Mouse (Mus musculus): ENCODE data around the gene Rnf208.

Rnf208 gene

DNA sequence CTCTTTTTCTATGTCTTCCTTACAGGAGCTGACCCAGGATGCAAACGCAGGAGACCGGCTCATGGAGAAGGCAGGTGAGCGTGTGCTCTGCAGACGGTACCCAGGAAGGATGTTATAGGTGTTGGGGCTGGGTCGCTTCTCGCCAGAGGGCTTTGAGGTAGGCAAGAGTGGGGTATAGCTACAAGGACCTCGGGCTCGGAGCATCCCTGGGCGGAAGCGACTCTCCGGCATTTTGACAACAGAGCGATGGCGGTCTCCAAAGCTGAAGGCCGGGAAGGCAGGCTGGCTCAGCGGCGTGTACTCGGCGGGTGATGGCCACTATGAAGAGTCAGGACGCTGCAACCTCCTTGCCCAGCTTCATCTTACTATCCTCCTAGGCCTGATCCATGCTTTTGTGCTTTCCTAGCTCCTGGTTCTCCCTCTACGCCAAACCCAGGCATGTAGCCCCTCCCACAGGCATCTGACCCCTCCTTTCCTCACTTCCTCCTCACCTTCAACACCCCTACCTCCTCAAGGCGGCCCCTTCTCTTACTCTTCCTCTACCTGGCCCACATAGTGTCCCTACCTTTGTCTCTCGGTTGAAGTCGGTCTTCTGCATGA lies 28.7 kb upstream of the Rnf208 start:
- H3K27me3 ChIP-seq (ENCODE audit: control insufficient read depth, insufficient read depth, low read length, poor library complexity, severe bottlenecking): no peaks in the 10 kb centered on the region
- no peak for DNase-seq (ENCODE audit: low read depth, low spot score)
- H3K36me3 ChIP-seq (ENCODE audit: control insufficient read depth, insufficient read depth, low read length, poor library complexity, severe bottlenecking): peaks cover 2% of the 10 kb centered on the region; the same call in 1 of the 2 replicates

DNA sequence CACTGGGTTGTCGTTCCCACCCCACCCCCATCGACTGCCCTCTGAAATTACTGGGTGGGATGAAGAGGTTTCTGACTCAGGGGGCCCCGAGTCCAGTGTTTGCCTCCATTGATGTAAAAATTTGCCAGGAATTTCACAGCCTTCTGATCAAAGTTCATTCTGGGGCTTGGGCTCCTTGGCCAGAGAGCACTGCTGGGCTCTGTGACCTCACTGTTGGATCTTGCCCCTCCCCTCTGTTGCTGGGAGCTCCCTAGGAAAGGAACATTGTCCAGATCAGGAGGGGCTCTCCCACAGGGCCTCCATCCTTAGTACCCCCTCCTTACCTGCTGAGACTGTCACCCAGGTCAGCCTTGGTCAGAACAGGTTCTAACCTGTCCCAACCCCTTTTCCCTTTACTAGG lies 27.6 kb upstream of the Rnf208 start, which contains the start of gene Stpg3:
Stpg3 (minus strand) TSS at position 194 of the 400 bp plus-strand sequence.
- no peaks in the 10 kb centered on the region for H3K27me3 ChIP-seq (ENCODE audit: control insufficient read depth, insufficient read depth, low read length, poor library complexity, severe bottlenecking)
- H3K36me3 ChIP-seq (ENCODE audit: control insufficient read depth, insufficient read depth, low read length, poor library complexity, severe bottlenecking): no peaks in the 10 kb centered on the region
- no peak for DNase-seq (ENCODE audit: low read depth, low spot score)

DNA sequence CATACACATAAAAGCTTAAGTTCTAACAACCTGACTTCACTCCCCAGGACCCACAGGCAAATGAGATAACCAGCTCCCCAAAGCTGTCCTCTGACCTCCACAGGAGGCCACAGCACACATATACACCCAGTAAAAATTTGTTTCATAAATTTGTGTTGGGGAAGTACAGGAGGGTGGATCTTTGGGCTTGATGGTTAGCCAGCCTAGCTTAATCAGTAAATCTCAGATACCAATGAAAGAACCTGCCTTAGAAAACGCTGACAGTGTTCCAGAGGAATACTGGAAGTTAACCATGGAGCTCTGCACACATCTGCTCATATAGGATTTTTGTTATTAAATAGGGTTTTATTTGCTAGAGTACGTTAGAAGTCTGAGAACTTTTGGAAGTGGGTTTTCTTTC lies 24.4 kb upstream of the Rnf208 start:
- Histone ChIP-seq H3K27me3 (ENCODE audit: control insufficient read depth, insufficient read depth, low read length, poor library complexity, severe bottlenecking) (no peaks in the 10 kb centered on the region), H3K36me3 (ENCODE audit: control insufficient read depth, insufficient read depth, low read length, poor library complexity, severe bottlenecking) (no peaks in the 10 kb centered on the region; the same call in 1 of the 2 replicates)

DNA sequence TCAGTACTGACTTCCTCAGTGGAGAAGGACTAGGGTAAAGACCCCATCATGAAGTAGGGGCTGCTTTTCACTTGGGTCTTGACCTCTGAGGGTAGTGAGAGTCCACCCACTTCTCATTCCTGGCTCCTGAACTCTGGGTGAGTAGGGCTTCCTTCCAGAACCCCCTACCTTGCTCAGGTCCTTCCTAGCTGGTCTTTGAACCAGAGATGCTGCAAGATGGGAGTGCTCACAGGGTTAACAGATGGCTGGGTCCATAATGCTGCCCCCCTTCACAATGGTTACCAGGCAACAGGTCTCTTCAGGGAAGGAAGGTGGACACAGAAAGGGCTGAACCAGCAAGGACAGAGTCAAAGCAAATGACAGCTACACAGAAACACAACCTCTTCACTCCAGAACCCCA lies 23.6 kb upstream of the Rnf208 start, which contains the start of gene Fam166a:
Fam166a (plus strand) TSS at position 301 of the 400 bp plus-strand sequence.
- DNase-seq (ENCODE audit: low read depth, low spot score): no peak

More for the DNA sequence above, 24.4 kb upstream of the Rnf208 start:
- no peak for DNase-seq (ENCODE audit: low read depth, low spot score)

DNA sequence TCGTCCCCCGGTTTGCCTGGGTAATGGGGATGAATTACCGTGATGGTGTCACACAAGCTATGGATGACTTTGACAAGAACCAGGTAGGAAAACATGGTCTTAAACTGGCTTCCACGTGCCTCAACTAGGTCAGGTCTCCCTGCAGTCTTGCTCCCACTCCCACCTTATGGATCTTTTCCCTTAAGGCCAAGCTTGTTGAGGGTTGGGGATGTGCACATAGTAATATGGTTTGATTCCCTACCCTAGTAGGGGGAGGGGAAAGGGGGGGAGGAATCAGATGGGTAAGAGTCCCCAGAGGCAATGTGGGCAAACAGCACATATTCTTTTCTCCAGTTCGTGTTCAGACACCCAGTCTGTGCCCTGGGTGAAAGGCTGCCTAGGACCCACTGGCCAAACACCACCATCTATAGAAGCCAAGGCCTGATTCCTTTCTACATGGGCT lies 20.7 kb upstream of the Rnf208 start:
- H3K36me3 ChIP-seq (ENCODE audit: control insufficient read depth, insufficient read depth, low read length, poor library complexity, severe bottlenecking): no peaks in the 10 kb centered on the region; the same call in 1 of the 2 replicates
- DNase-seq (ENCODE audit: low read depth, low spot score): no peak
- no peaks in the 10 kb centered on the region for H3K27me3 ChIP-seq (ENCODE audit: control insufficient read depth, insufficient read depth, low read length, poor library complexity, severe bottlenecking)

More for the DNA sequence above, 23.6 kb upstream of the Rnf208 start, which contains the start of gene Fam166a:
- Histone ChIP-seq H3K27me3 (ENCODE audit: control insufficient read depth, insufficient read depth, low read length, poor library complexity, severe bottlenecking) (no peaks in the 10 kb centered on the region), H3K36me3 (ENCODE audit: control insufficient read depth, insufficient read depth, low read length, poor library complexity, severe bottlenecking) (no peaks in the 10 kb centered on the region; the same call in 1 of the 2 replicates)

DNA sequence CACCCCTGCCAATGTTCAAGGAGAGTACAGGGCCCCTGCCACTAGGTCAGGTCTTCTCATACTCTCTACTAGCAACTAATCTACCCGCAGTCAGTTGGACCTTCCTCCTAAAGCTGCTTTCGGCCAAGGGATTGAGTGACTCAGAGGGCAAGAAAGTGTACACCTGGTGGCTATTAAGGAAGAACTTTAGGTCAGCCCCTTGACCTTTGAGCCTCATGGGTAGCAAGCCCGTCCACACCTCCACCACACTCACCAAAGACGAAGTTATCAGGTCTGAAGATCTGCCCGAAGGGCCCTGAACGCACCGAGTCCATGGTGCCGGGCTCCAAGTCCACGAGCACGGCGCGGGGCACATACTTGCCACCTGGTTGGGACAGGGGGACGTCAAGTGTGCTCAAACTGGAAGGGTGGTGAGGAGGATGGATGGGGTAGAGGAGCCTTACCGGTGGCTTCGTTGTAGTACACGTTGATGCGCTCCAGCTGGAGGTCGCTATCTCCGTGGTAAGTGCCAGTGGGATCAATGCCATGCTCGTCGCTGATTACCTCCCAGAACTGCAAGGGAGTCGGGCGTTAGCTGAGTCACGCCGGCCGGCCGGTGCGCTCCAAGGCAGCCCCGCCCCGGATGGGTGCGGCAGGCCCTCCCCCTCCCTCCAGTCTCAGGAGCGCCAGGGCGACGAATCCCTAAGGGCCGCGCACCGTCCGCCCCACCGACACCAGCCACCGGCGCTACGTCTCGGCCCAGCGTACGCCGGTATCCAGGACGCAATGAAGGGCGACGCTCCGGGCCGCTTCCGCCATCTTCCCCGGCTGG lies 18.2 kb upstream of the Rnf208 start:
- no peak for DNase-seq (ENCODE audit: low read depth, low spot score)
- no peaks in the 10 kb centered on the region; the same call in 1 of the 2 replicates for H3K36me3 ChIP-seq (ENCODE audit: control insufficient read depth, insufficient read depth, low read length, poor library complexity, severe bottlenecking)
- no peaks in the 10 kb centered on the region for H3K27me3 ChIP-seq (ENCODE audit: control insufficient read depth, insufficient read depth, low read length, poor library complexity, severe bottlenecking)

DNA sequence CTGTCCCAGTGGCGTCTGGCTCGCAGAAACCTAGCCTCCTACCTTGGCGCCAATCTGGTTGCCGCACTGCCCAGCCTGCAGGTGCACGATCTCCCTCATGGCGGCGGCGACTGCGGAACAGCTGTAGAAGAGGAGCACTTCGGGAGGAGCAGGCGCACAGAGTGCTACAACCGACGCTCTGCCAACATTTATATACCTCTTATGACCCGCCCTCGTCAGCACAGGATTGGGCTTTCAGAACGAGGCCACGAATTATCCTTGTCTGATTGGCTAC lies 17.6 kb upstream of the Rnf208 start, which contains the start of gene Tubb4b:
Tubb4b (minus strand) TSS at position 211 of the 274 bp plus-strand sequence.
- no peak for DNase-seq (ENCODE audit: low read depth, low spot score)
- Histone ChIP-seq H3K36me3 (ENCODE audit: control insufficient read depth, insufficient read depth, low read length, poor library complexity, severe bottlenecking) (no peaks in the 10 kb centered on the region; the same call in 1 of the 2 replicates), H3K27me3 (ENCODE audit: control insufficient read depth, insufficient read depth, low read length, poor library complexity, severe bottlenecking) (no peaks in the 10 kb centered on the region)

DNA sequence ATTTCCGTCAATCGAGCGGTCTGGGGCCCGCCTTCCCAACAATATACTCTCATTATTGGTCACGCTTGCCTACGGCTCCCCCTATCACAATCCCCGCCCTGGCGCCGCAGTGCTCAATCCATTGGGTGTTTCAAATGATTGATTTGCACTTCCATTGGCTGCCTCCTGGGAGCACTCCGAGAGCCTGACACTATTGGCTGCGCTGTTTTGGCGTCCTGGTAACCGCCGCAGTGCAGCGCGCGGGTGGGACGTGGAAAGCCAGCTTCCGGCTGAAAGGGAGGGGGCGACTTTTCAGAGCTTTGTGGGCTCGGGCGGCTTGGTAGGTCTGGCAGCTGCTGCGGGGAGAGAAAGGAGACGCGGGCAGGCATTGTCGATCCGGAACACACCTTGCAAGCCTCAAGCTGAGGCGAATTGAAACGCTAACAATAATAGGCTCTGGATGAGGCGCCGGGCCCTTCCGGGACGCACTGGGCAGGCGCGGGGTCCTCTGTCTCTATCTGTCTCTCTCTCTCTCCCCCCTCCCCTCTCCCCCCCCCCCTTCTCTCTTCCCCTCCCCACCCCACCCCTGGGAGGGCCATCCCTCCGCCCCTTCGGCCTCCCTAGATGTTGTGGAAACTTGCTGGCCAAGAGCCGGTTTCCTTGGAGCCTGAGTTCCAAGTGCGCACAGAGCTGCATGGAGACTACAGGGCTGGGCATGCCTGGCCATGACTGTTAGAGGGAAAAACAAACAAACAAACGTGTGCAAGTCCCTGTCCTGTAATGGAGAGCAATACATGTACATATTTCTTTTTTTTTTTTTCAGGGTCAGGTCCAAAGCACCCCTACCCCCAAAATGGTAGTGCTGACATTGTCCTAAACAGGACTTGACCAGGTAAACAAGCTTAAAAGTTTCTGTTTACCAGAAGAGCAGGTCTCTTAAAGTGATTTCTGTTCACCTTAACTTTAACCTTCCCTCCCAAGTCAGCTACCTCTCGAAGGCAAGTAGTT lies 17.0 kb upstream of the Rnf208 start:
- Histone ChIP-seq H3K36me3 (ENCODE audit: control insufficient read depth, insufficient read depth, low read length, poor library complexity, severe bottlenecking) (no peaks in the 10 kb centered on the region; the same call in 1 of the 2 replicates), H3K27me3 (ENCODE audit: control insufficient read depth, insufficient read depth, low read length, poor library complexity, severe bottlenecking) (no peaks in the 10 kb centered on the region)
- DNase-seq (ENCODE audit: low read depth, low spot score): peak; percentile 99

DNA sequence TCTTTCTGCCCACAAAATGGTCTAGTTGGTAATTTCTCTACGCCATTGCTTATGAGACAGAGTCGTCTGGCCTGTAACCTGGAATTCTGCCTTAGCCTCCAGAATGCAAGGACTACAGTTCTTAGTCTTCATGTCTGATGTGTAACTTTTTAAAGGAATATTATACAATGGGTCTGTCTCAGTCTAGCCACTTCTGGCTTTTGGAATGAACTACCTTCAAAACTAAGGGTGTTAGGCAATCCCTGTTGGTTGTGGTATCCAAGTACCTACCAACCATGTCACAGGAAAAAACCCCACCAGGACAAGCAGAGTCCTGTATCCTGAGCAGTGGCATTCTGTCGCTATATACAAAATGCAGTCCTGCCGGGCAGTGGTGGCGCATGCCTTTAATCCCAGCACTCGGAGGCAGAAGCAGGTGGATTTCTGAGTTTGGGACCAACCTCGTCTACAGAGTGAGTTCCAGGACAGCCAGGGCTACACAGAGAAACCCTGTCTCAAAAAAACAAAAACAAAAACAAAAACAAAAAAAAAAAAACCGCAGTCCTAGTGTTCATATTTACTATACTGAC lies 16.2 kb upstream of the Rnf208 start:
- no peak for DNase-seq (ENCODE audit: low read depth, low spot score)
- Histone ChIP-seq H3K27me3 (ENCODE audit: control insufficient read depth, insufficient read depth, low read length, poor library complexity, severe bottlenecking) (no peaks in the 10 kb centered on the region), H3K36me3 (ENCODE audit: control insufficient read depth, insufficient read depth, low read length, poor library complexity, severe bottlenecking) (no peaks in the 10 kb centered on the region)

DNA sequence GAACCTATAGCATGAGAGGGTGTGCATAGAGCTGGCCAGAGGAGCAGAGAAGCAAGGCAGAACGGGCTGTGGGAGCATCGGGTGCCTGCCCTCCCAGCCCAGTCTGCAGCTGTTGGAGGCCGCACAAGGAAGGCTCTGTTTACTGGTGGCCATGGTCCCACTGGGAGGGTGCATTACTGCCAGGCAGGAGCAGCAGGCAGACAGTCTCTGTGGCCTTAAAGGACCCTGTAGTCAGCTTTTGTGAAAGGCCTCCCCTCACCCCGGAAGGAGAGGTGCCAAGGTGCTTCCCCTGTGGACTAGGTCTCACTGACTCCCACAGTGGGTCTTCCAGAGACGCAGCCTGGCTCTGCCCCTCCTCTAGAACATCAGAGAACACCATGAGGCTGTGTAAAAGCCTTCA lies 15.2 kb upstream of the Rnf208 start:
- H3K27me3 ChIP-seq (ENCODE audit: control insufficient read depth, insufficient read depth, low read length, poor library complexity, severe bottlenecking): no peaks in the 10 kb centered on the region
- no peaks in the 10 kb centered on the region for H3K36me3 ChIP-seq (ENCODE audit: control insufficient read depth, insufficient read depth, low read length, poor library complexity, severe bottlenecking)
- DNase-seq (ENCODE audit: low read depth, low spot score): no peak

DNA sequence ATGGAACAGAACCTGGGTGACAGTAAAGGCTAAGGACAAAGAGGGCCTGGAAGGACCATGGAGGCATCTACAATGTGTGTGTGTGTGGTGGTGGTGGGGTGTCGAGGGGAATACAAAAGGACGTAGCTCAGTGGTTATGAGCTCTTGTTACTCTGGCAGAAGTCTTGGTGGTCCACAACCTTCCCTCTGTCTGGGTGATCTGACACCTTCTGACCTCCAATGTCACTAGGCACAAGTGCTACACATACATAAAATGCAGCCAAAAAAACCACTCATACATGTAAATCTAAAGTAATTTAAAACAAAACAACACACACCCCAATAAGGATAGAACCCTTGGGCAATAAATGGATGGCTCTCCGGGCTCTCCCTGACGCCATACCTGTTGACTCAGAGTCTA lies 14.6 kb upstream of the Rnf208 start:
- no peaks in the 10 kb centered on the region for H3K27me3 ChIP-seq (ENCODE audit: control insufficient read depth, insufficient read depth, low read length, poor library complexity, severe bottlenecking)
- DNase-seq (ENCODE audit: low read depth, low spot score): no peak
- no peaks in the 10 kb centered on the region for H3K36me3 ChIP-seq (ENCODE audit: control insufficient read depth, insufficient read depth, low read length, poor library complexity, severe bottlenecking)

DNA sequence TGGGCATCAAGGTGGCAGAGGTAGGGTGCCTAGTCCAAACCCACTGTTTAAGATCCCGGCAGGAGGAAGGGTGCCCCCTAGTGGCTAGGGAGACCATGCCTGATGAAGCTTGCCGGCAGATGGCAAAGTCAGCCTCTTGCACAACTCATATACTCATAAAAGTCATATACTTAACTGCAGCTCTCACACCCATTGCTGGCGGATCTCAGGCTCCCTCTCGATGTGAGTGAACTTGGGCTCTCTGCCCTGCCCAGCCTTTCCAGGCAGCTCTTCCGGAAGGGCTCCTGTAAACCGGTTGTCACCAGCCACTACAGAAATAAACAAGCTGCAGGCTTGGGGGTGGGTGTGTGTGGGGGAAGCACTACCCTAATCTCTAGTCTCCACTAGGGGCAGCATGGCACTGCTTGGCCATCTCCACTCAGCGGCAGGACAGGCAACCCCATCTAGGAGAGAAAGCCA lies 13.6 kb upstream of the Rnf208 start:
- no peaks in the 10 kb centered on the region for H3K36me3 ChIP-seq (ENCODE audit: control insufficient read depth, insufficient read depth, low read length, poor library complexity, severe bottlenecking)
- no peaks in the 10 kb centered on the region for H3K27me3 ChIP-seq (ENCODE audit: control insufficient read depth, insufficient read depth, low read length, poor library complexity, severe bottlenecking)
- DNase-seq (ENCODE audit: low read depth, low spot score): peak; percentile 94

DNA sequence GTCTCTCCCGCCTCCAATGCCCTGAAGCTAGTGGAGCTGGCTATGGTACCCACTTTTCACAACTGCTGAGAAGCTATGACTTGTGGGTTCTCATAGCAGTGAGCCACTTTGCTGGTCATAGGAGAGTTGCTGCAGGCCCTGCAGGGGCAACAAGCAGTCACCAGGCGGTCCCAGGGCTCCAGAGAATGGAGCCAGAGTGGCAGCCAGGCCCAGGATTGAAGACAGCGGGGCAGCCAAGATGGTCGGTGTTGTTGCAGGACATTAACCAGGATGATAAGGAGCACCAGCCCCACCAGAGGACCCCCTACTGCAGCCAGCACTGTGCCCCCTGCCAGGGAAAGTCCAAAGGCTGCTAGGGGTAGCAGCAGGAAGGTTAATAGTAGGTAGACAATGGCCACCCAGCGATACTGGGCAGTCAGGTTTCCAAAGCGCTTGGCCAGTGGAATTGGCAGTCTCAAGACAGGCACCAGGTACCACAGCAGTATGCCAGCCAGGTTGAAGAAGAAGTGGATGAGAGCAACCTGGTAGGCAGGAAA lies 13.0 kb upstream of the Rnf208 start:
- no peaks in the 10 kb centered on the region for H3K36me3 ChIP-seq (ENCODE audit: control insufficient read depth, insufficient read depth, low read length, poor library complexity, severe bottlenecking)
- no peak for DNase-seq (ENCODE audit: low read depth, low spot score)
- H3K27me3 ChIP-seq (ENCODE audit: control insufficient read depth, insufficient read depth, low read length, poor library complexity, severe bottlenecking): no peaks in the 10 kb centered on the region

DNA sequence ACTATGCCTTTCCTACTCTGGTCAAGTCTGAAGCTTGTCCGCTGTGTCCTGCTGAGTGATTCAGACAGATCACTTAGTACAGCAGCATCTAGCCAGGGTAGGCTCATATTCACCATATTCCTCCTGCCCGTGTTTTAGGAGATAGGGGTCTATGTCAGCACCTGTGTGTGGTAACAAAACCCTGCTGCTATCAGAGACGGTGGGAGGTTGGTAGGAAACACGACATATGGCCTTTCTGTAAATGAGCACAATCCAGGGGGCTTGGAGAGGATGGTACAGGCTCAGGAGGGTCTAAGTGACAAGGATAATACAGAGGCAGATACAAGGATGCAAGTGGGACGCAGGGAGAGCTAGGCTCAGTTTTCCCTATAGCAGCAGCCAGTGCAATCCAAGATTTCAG lies 12.5 kb upstream of the Rnf208 start:
- no peak for DNase-seq (ENCODE audit: low read depth, low spot score)
- H3K36me3 ChIP-seq (ENCODE audit: control insufficient read depth, insufficient read depth, low read length, poor library complexity, severe bottlenecking): no peaks in the 10 kb centered on the region

More for the DNA sequence above, 12.5 kb upstream of the Rnf208 start:
- no peaks in the 10 kb centered on the region for H3K27me3 ChIP-seq (ENCODE audit: control insufficient read depth, insufficient read depth, low read length, poor library complexity, severe bottlenecking)
